Mouse (Mus musculus) C2C12 (cell line): Measurements from ENCODE around the gene Lsr. TPM values are rescaled to one million over a fixed set of nuclear protein-coding genes. Genes with fewer than 3 reads are reported as not detected.
"Not testable (repeated sequence)": the region's sequence is repeated elsewhere in the genome, so short reads cannot be mapped to it uniquely, and the experiment has no call there.

Experiments used
- H3K27me3 ChIP-seq: one replicate; pipeline ENCODE4 v1.6.1; 2011; ENCODE audit not compliant: control insufficient read depth, insufficient read depth, insufficient read length
- H3K36me3 ChIP-seq: one replicate; pipeline ENCODE4 v1.6.1; 2011; ENCODE audit not compliant: control insufficient read depth, insufficient read depth
- H3K4me3 ChIP-seq: one replicate; pipeline ENCODE4 v1.5.1; 2011; ENCODE audit warnings: mild to moderate bottlenecking, control low read depth; ENCODE audit not compliant: poor library complexity, insufficient read depth, severe bottlenecking
- H3K79me2 ChIP-seq: one replicate; pipeline ENCODE4 v1.6.1; 2011; ENCODE audit not compliant: control insufficient read depth, insufficient read depth
- H3K79me3 ChIP-seq: one replicate; pipeline ENCODE4 v1.6.1; 2011; ENCODE audit warnings: low read depth, control low read depth
- H3ac ChIP-seq: one replicate; pipeline ENCODE3; 2011; ENCODE audit warnings: low read depth; ENCODE audit not compliant: control insufficient read depth, insufficient read length
- CEBPB ChIP-seq: IDR thresholded peaks from one replicate; pipeline ENCODE4 v1.6.1; 2011; ENCODE audit warnings: low read depth, mild to moderate bottlenecking, control low read depth, moderate library complexity
- CTCF ChIP-seq: IDR thresholded peaks from one replicate; pipeline ENCODE4 v1.5.1; 2011; ENCODE audit not compliant: control insufficient read depth, insufficient read depth, insufficient read length
- FOSL1 ChIP-seq: IDR thresholded peaks from one replicate; pipeline ENCODE4 v1.8.0; 2011; ENCODE audit warnings: mild to moderate bottlenecking, low read length; ENCODE audit not compliant: poor library complexity, insufficient read depth, severe bottlenecking
- MAX ChIP-seq: IDR thresholded peaks from one replicate; pipeline ENCODE4 v1.6.1; 2011; ENCODE audit warnings: mild to moderate bottlenecking, control low read depth
- MYOD1 ChIP-seq: IDR thresholded peaks from one replicate; pipeline ENCODE4 v1.6.1; 2011; ENCODE audit warnings: low read depth; ENCODE audit not compliant: control insufficient read depth, insufficient read length
- MYOG ChIP-seq: IDR thresholded peaks from one replicate; pipeline ENCODE4 v1.6.1; 2011; ENCODE audit not compliant: control insufficient read depth, insufficient read length; ENCODE audit errors: extremely low read depth
- USF1 ChIP-seq: IDR thresholded peaks from one replicate; pipeline ENCODE4 v1.6.1; 2011; ENCODE audit warnings: low read depth, mild to moderate bottlenecking, control low read depth, moderate library complexity
- polyA plus RNA-seq: library from polyadenylated mRNA; unstranded; fragments of >200 nt; fragmentation: generic; extraction: Trizol; gene quantifications from one replicate; pipeline ENCODE4 v1.2.1, GENCODE M21; 2012; ENCODE audit warnings: missing spikeins

The Lsr gene
- polyA plus RNA-seq, 1 experiment = 0.04 TPM

GRCm38 (mm10) chr7:30924071-30924470 is 49.2 kb downstream of the Lsr start:
- Histone ChIP-seq H3K27me3 (no peaks in the 10 kb centered on the region), H3K79me3 (no peaks in the 10 kb centered on the region), H3ac (no peak overlapping the region), H3K79me2 (no peaks in the 10 kb centered on the region), H3K36me3 (no peaks in the 10 kb centered on the region), H3K4me3 (no peak overlapping the region)
- no peak for TF ChIP-seq CEBPB
- no peak for TF ChIP-seq FOSL1
- TF ChIP-seq MAX = no peak
- no peak for TF ChIP-seq MYOG
- no peak for TF ChIP-seq MYOD1
- no peak for TF ChIP-seq CTCF
- no peak for TF ChIP-seq USF1

- H3ac ChIP-seq, H3K79me3 ChIP-seq, H3K4me3 ChIP-seq, H3K27me3 ChIP-seq, H3K36me3 ChIP-seq, H3K79me2 ChIP-seq: not testable (repeated sequence)
Measured at GRCm38 (mm10) chr7:30922490-30922889, 50.8 kb downstream of the Lsr start.

DNA sequence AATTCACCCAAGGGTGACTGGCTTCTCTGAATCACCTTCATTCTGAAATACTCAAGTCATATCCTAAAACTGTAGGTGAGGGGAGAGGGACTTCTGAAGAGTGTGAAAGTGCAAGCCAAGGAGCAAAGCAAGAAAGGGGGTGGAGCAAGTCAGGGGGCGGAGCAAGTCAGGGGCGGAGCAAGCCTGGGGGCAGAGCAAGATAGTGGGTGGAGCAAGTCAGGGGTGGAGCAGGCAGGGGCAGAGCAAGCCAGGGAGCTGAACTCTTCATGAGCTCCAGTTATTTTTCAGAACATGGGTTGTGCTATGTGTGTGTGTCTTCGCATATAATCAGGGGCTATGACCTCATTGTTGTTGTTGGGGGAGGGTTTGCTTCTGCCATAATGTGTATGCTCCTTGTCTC is 53.0 kb downstream of the Lsr start:
- H3K4me3 ChIP-seq = no peak overlapping the region
- H3ac ChIP-seq = no peak overlapping the region
- H3K79me2 ChIP-seq = no peaks in the 10 kb centered on the region
- no peak for TF ChIP-seq MAX
- TF ChIP-seq FOSL1 = no peak
- TF ChIP-seq MYOD1 = no peak
- TF ChIP-seq USF1 = no peak
- no peak for TF ChIP-seq CTCF
- no peak for TF ChIP-seq CEBPB
- TF ChIP-seq MYOG = no peak
- H3K27me3 ChIP-seq = peaks cover 11% of the 10 kb centered on the region
- no peaks in the 10 kb centered on the region for H3K79me3 ChIP-seq
- H3K36me3 ChIP-seq = no peaks in the 10 kb centered on the region

GRCm38 (mm10) chr7:30917219-30917618 is 56.0 kb downstream of the Lsr start:
- no peak overlapping the region for H3K4me3 ChIP-seq
- TF ChIP-seq FOSL1 (no peak), MYOG (no peak), USF1 (no peak), CTCF (no peak), CEBPB (no peak), MYOD1 (no peak), MAX (no peak)
- H3ac ChIP-seq = no peak overlapping the region
- H3K79me3 ChIP-seq = no peaks in the 10 kb centered on the region
- no peaks in the 10 kb centered on the region for H3K36me3 ChIP-seq
- peaks cover 29% of the 10 kb centered on the region for H3K27me3 ChIP-seq
- no peaks in the 10 kb centered on the region for H3K79me2 ChIP-seq

DNA sequence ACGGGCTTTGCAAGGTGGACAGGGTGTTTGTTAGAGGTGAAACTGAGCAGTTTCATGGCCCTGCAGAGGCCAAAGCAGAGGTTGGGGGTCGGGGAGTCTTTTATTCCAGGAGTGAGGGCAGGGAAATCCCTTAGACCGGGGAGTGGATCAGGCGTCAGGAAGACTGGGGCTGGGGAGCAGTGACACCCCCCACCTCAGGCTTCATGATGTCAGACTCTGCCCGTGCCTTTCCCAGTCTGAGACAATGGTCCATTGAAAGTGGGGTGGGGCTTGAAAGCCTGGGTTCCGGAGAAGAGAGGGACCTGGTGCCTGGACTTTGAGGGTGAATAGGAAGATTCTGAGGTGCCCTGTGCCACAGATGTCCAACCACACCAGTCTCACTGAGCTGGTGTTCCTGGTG is 56.6 kb downstream of the Lsr start:
- no peaks in the 10 kb centered on the region for H3K79me3 ChIP-seq

GRCm38 (mm10) chr7:30914732-30915131 is 58.5 kb downstream of the Lsr start, which contains the start of gene Mag:
Mag (minus strand) TSS chr7:30914873.
- TF ChIP-seq CEBPB (no peak), FOSL1 (no peak), MYOD1 (no peak), MYOG (no peak), MAX (no peak), CTCF (no peak), USF1 (no peak)
- Histone ChIP-seq H3K79me3 (no peaks in the 10 kb centered on the region), H3ac (no peak within 1 kb of the TSS), H3K79me2 (no peaks in the 10 kb centered on the region), H3K36me3 (no peaks in the 10 kb centered on the region), H3K4me3 (no peak within 1 kb of the TSS), H3K27me3 (peaks cover 34% of the 10 kb centered on the region)

More for the DNA sequence above, 56.6 kb downstream of the Lsr start:
- TF ChIP-seq MYOD1 = no peak
- no peak for TF ChIP-seq USF1
- TF ChIP-seq MYOG = no peak
- TF ChIP-seq MAX = no peak
- no peak for TF ChIP-seq FOSL1
- TF ChIP-seq CEBPB = no peak
- no peak for TF ChIP-seq CTCF
- peaks cover 29% of the 10 kb centered on the region for H3K27me3 ChIP-seq
- H3ac ChIP-seq = no peak overlapping the region
- no peaks in the 10 kb centered on the region for H3K36me3 ChIP-seq
- no peak overlapping the region for H3K4me3 ChIP-seq
- H3K79me2 ChIP-seq = no peaks in the 10 kb centered on the region
